Mouse (Mus musculus): ENCODE measurements around the gene 9330182L06Rik. TPM values are rescaled to one million over a fixed set of nuclear protein-coding genes. Genes with fewer than 3 reads are reported as not detected.

9330182L06Rik gene
- total RNA-seq, 2 experiments from 2014 or later, result 1.7 to 2.1 TPM

GRCm38 (mm10) chr5:9511027-9511426, 245.1 kb downstream of the 9330182L06Rik start:
- no peak for ATAC-seq (replicated peaks; ENCODE audit: poor library complexity)

- ATAC-seq (replicated peaks; ENCODE audit: poor library complexity), result no peak
Observed at GRCm38 (mm10) chr5:9525507-9525906, 259.6 kb downstream of the 9330182L06Rik start.

Other genes with a start within 250 kb of the 9330182L06Rik start
- gene Tmem243, start 165.4 kb upstream of the 9330182L06Rik start, total RNA-seq (2015), result 30.1 and 30.4 TPM in 2 replicates
- 18.3 and 19.9 TPM in 2 replicates for gene Tmem243, start 165.4 kb upstream of the 9330182L06Rik start, total RNA-seq (2017)
- 32.9 and 36.9 TPM in 2 replicates for gene Dmtf1, start 104.3 kb upstream of the 9330182L06Rik start, total RNA-seq (2015)
- gene Dmtf1, start 104.3 kb upstream of the 9330182L06Rik start, total RNA-seq (2017), result 32.8 and 41.9 TPM in 2 replicates

Data from megakaryocyte progenitor cell, adult 5-6 weeks (primary cell).